Mouse (Mus musculus) right cerebral cortex, postnatal 4 days (tissue): Measurements from ENCODE around the gene Cbr4.
A peak's percentile ranks its signal among the peaks of the same experiment; 100 is the strongest.

ENCODE experiments used
- DNase-seq: peaks from one replicate; pipeline ENCODE4 v3.0.0-alpha.2; 2022

Gene Cbr4

DNA sequence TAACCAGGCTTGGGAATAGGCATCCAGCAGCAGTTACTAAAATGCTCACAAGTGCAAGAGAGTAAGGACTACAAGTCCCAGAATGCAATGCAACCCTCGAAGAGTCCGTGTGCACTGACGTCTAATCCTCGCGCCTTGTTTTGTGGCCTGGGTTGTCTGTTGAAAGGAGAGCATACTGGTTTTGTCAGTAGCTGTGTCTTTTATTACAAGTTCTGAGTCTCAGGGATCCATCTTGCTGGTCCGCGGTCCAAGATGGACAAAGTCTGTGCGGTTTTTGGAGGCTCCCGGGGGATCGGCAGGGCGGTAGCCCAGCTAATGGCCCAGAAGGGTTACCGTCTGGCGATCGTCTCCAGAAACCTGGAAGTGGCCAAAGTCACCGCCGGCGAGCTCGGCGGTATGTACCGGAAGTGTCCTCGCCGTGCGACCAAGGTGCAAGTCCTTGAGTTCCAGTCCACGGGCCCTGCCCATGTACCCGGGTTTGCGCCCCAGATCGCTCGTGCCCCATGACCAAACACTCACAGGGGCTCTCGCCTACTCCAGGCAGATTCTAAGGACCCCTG, at the start of gene Cbr4:
Gene Cbr4, plus strand, starts transcription at position 138 of the 560 bp plus-strand sequence.
- peak; percentile 77 for DNase-seq

DNA sequence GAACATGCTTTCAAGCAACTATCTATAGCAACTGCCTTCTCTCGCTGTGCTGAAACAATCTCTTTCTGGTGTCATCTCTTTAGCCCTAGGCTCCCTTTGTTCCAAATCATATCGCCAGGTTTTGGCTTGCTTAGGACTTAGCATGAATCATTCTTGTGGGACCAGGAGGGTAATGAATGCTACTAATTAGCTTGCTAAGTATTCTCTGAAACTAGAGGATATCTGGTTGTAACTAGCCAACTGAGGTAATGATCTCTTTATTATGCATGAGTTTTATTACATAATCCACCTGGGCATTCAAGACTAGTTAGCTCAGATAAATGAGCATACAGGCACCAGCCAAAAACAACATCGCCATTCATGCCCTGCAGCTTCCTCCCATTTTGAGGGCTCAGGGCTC, 44.5 kb upstream of the Cbr4 start:
- DNase-seq = no peak

DNA sequence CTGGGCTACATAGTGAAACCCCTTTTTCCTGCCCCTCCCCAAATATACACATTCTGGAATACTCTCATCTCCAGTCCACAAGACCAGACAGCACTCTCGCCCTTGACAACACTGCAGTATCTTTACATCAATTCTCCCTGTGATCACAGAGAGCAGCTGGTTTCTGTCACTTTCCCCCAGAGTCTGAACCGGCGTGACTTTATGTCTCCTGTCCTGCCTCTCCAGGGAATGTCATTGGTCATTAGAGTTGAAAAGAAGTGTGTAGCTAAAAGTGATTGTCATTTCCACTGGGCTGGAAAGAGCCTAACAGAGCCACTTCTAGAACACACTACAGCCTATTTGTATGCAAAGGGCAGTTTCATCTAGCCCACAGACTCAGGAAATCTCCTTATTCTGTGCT, 43.2 kb upstream of the Cbr4 start:
- DNase-seq = no peak

DNA sequence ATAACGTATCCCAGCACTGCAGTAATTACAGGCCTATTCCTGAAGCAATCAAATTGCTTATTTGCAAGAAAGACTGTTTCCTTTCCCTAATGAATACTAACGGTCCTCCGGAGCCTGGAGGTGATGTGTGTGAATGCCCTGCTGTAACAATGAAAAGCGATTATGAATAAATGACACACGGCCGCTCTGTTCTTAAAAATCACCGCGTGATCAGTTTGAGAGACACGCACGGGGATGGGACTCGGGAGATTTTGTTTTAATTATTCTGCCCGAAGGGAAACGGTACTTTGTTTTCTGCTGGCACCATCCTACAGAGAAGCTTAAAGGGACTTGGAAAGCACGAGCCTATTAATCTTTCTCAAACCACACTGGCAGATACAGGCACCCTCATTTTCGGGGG, 41.2 kb upstream of the Cbr4 start:
- no peak for DNase-seq

DNA sequence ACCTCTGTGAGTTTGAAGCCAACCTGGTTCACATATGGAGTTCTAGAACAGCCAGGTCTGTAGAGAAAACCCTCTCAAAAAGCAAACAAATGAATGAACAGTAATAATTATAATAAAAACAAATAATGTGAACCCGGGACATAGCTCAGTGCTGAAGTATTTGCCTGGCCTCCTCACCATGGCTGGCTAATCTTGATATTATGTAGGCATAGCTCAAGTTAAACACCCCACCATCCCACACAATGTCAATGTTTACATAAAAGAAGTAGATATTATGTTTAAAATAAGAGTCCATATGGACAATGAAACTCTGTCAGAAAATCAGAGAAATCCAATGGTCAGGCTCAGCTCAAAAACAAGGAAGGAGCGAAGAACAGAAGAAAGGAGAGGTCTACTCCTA, 39.4 kb upstream of the Cbr4 start:
- DNase-seq = no peak

DNA sequence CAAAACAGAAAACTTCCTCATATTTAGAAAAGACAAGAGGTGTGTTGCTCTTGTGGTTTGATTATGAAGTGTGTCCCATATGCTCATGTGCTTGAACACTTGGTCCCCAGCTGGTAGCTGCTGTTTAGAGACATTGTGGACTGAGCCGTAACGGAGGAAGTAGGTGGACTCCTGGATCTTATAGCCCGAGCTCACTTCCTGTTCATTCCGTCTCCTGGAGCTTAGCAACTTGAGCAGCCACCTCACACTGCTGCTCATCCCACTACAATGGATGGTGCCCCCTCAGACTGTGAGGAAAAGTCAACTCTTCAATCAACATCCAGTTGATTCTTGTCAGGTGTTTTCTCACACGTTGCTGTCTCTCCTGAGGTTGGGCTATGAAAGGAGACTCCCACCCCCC, 38.7 kb upstream of the Cbr4 start:
- DNase-seq = no peak

DNA sequence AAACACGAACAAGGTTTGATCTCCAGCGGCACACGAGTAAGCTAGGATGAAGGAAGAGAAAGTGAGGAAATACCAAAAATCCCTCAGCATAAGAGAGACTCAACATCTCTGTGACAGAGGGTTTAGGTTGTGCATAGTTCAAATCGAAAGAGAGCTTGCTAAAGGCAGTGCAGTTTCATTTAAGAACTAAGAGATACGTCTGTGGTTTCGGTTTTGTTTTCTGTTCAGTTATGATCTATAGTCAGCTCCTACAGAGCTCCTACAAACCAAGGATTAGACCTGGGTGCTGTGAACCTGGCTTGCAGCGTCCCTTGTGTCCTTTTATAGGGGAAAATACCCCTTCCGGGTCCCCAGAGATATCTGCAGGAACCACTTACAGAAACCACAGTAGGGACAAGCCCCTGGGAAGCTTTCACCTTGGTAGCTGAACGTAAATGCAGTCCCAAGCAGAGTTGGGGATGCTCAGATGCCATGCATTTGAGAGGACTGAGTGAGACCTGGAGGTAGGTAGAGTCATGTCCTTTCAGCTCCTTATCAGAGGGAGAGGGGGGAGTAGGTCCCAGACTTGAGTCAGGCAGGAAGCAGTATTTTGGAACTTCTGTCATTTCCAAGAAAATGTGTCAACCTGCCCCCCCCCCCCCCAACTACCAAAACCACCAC, 36.5 kb upstream of the Cbr4 start:
- no peak for DNase-seq

DNA sequence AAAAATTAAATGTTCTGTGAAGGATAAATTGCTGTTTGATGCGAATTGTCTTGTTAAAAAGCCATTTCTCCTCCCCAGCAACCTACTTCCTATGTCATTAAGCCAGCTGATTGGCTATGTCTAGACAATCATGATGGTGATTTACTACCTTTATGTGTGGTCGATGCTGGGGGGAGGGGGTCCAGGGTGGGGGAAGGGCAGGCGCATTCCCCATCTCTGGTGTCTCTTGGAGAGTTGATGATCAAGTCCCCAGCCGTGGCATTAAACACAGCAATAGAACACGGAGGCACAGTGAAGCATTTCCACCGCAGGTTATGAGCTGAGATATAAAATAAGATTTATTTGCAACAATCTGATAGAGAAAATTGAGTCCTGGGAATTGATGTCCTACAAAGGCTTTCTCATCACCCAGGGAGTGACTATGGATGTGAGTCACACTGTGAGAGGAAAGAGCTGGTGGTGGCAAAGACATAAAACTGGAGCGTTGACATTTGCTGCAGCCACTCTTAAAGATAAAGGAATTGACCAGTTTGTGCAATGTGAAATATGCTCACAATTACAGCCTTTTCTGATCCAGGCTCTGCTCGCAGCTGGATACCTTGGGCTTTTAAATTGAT, 35.7 kb upstream of the Cbr4 start:
- no peak for DNase-seq

DNA sequence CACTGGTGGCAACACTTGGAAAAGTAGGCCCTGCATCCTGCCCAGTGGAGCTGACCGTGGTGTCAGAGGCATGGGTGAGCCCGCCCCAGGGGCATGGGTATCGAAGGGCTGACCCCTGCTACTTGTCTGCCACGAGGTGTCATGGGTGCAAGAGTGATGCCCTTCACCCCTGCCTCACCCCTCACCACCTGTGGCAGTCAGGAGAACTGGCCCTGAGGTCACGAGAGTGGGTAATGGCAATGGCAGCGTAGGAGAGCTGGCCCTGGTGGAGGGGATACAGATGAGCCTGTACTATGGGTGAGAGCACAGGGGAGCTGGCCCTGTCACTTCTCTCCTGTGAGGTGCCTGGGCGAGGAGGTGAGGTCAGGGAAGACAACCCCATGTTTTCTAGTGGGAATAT, 27.8 kb upstream of the Cbr4 start:
- DNase-seq = no peak

DNA sequence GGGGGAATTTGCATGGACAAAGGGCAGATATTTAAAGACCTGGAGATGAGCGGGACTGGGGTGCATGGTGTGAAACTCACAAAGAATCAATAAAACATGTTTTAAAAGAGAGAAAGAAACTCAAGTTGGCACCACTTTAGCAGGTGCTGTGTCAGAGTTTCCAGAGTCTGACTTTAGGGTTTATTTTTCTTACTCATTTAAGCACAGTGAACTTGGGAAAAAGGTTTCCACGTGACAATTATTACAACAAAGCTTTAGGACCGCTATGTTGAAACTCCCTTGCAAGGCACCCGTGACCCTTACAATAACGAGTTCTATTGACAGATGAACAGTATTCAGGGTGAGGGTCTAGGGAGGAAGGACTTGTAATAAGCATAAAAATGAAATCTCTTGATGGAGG, 25.3 kb upstream of the Cbr4 start:
- no peak for DNase-seq

DNA sequence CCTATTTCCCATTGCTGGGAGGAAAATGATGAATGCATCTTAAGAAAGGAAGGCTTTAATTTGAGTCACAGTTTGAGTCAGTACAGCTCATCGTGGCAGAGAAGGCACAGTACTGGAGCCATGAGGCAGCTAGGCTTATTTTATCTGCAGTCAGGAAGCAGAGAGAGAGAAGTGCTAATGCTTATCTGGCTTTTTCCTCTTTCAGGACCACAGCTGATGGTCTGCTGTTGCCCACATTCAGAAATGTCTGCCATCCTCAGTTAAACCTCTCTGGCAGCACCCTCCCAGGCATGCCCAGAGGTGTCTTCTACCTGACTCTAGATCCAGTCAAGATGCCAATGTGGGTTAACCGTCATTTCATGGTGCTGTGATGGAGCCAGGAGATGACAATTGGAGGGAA, 23.1 kb upstream of the Cbr4 start:
- DNase-seq = no peak

DNA sequence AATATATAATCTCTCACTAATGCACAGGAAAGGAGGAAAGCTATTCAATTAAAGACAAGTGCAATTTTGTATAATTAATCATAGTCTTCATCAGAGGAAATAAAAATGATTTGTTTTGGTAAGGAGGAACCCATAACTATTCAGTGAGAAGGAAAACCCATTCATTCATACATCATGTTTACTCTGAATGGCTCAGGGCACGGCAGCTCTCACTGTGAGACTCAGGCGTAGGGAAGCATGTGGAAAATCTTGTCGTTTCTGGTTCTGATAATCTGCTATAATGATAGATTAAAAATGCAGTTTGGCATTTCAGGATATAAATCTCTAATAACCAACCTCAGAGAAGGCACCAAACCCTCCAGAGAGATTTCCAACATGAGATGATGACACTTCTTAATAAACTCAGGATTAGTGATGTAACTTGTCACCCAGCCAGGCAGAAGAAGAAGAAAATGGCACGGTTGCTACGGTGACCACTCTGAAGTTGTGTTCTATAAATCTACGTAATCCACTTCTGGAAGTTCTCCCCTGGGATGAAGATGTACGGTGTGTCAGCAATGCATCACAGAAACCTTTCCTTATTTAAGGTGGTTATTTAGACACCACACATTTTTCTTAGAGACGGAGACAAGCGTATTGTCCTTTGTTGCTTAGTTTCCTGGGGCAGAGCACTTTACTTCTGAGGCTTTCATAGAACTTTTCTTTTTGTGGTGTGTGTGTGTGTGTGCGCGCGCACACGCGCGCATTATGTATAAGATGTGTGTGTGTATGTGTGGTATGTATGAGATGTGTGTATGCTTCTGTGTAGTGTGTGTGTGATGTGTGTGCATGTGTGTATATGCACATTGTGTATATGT, 20.6 kb upstream of the Cbr4 start:
- DNase-seq = no peak

DNA sequence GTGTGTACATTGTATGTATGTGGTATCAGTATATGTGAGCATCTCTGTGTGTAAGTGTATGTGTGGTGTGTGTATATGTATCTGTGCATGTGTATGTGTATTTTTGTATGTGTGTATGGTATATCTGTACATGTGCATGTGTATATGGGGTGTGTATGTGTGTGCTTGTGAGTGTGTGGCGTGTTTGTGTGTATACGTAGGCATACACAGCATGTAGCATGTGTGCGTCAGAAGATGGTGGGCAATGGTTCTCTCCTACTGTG, 20.1 kb upstream of the Cbr4 start:
- DNase-seq = no peak

DNA sequence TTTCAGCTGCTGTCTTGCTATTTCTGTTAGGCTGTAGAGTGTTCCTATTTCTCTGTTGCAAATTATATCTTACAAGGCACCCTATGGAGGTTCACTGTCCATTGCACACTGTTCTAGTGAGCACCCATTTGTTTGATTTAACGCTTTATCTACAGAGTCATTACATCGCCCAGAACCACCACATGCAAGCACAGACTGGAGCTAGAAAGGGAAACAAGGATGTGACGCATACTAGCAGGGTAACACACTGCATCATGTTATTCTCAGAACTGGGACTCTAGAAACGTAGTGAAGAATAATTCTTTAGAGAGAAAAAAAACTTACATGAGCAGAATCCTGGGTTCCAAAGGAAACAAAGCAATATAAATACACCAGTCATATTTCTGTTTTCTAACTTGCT, 17.3 kb upstream of the Cbr4 start:
- DNase-seq = no peak

DNA sequence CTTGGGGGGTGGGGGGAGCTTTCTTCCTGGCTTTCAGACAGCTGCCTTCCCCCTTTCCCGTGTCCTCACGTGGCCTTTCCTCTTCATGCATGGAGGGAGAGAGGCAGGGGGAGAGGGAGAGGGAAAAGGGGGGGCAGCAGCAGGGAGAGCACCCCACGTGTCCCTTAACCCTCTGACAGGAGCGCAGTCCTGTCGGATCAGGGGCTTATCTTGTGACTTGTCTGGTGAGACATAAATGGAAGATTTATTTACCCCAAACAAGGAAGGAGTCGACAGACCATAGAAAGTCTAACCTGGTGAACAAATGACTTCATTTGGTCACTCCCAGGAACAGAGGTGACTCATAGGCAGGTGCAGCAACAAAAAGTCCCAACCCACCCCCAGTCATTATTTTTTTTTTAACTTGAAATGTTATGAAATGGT, 12.3 kb upstream of the Cbr4 start:
- no peak for DNase-seq

DNA sequence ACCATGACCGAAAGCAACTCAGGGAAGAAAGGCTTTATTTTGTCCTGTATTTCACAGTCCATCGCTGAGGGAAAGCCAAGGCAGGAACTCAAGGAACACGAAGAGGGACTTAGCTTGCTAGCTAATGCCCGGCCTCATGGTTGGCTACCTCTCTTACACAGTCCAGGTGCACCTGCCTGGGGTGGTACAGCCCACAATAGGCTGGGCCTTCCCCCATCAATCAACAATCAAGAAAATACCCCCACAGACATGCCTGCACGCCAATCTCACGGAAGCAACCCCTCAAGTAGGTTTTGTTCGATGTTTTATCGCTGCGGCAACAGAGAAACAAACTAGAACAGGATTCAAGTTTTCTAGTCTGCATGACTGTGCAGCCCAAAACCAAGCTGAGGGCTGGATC, 11.4 kb upstream of the Cbr4 start:
- no peak for DNase-seq

DNA sequence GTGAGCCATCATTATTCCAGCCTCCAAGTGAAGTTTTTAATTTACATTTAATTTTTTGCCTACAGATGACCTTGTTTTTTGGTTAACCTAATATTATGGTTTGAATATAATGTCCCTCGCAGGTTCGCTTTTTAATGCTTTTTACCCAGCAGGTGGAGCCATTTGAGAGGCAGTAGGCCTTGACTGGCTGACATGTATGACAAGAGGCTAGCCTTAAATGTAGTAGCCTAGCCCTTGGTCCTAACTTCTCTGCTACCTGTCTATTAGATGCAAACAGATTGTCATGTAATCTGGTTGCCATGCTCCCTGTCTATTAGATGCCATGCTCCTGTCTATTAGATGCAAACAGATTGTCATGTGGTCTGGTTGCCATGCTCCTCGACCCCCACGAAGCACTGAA, 9.4 kb upstream of the Cbr4 start:
- no peak for DNase-seq

DNA sequence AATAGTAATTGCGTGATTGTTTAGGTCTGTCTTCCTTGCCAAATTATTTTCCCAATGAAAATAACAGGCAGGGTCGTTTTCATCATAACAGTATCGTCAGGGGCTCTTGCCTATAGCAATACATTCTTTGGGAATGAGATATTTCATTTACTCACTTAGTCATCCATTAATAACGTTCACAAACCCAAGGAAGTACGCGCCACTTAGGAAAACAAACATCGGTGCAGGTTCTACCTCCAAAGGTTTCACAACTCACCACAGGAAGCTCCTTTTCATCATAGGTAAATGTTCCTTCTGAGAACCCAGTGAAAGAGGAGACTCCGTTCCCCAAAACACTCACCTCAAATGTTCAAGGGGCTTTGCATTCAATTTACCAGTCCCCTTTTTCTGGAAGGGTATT, 8.7 kb upstream of the Cbr4 start:
- DNase-seq = no peak

DNA sequence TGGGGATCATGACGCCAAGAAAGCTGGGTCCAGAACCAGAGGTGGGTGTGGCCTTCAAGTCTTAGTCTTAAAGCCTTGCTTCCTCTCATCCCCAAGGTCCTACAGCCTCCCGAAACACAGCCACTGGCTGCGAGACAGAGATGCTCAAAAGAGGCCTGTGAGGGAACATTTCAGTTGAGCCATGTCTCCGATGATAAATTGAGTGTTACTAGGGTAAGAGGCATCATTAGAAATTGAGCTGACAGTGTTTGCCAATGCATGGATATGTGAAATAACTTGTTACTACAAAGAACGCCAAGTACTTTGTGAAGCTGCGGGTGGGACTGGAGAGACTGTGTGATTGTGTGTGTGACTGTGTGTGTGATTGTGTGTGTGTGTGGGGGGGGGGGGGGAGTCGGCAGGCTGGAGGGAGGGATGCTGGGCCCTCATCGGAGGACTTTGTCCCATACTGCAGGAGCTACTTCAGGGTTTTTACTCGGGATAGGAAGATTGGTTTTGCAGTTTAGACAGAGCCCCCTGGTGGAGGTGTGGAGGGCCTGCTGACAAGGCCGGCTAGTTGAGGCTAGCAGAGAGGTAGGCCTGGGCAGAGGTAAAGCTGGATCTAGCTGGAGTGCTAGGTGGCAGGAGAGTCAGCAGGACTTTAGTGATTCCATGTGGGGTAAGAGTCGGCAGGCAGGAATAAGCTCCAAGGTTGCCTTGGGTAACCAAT, 7.9 kb upstream of the Cbr4 start:
- DNase-seq = peak; percentile 48

DNA sequence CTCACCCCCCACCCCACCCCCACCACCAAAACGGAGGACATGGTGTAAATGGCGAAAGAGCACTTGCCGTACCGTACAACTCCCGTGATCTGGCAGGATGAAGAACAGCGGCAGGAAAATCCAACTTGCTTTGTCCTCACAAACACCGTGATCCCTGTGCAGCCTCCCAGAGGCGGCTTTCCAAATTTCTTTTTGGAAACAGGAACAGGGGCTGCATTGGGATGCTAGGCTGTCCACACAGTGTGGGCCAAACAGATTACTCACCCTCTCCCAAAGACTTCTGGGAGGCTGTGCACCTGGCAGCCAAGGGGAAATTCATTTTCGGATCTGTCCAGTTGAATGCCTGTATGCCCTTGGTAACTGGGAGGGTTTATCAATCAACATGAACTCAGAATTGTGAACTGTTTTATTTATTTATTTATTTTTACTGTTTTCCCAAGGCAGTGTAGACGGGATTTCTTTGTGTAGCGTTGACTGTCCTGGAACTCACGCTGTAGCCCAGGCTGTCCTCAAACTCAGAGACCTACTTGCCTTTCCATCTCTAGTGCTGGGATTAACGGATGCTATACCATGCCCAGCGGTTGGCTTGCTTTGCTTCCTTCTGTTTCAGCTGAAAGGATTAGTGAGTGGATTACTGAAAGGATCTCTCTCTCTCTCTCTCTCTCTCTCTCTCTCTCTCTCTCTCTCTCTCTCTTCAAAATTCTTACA, 7.1 kb upstream of the Cbr4 start:
- DNase-seq = no peak

DNA sequence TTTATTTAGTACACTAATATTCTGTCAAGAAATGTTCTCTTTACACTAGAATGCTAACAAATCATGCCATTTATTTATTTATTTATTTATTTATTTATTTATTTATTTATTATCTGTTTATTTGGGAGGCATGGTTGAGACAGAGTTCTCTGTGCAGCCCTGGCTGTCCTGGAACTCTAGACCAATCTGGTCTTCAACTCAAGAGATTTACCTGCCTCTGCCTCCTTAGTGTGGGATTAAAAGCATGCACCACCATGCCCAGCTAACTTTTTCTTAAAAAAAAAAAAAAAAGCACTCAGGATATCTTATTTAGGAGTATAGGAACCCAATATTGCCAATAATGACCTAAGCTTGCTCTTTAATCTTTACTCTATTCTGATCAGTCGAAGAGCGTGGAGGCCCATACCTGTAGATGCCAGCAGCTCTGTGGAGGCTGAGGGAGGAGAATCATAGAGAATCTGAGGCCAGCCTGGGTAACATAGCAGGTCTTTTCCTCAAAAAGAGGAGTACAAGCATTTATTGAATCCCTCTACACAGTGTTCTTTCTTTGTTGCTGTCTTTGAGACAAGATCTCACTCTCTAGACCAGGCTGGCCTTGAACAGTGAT, 508 bp upstream of the Cbr4 start:
- DNase-seq = no peak

DNA sequence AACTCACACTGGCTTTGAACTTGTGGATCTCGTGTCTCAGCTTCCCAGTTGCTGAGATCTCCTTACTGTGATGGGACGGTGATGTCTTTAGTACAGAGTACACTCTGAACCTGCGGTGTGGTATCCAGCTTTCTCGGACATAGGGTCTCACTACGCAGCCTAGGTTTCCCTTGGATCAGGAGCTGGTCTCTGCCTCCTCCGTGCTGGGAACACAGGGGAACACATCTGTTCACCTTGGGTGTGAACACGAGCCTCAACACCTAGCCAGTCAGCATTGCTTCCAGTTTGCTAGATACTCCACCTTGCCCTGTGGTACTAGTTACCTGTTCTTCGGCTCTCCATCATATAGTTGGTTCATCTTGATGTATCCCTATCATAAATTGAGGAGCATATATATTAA, 1.1 kb downstream of the Cbr4 start:
- no peak for DNase-seq
